Mouse (Mus musculus) neural tube, embryonic 12.5 days (tissue): ENCODE measurements around the gene Cad. TPM values are rescaled to one million over a fixed set of nuclear protein-coding genes. Genes with fewer than 3 reads are reported as not detected.
A peak's percentile ranks its signal among the peaks of the same experiment; 100 is the strongest.

Experiments
- ATAC-seq: fragments of 200-750 bp; cut with Nextera tagmentation; 2 replicates; pipeline ENCODE4 v1.8.0; 2017; ENCODE audit warnings: low read depth, mild to moderate bottlenecking, moderate TSS enrichment, moderate library complexity; ENCODE audit not compliant: low FRiP score
- H3K27ac ChIP-seq: fragments of 300-500 bp; sonication (generic); 2 replicates; pipeline ENCODE4 v1.5.1; 2016
- H3K27me3 ChIP-seq: fragments of 300-500 bp; sonication (generic); replicated peaks from 2 replicates; pipeline ENCODE4 v1.6.1; 2016; ENCODE audit warnings: mild to moderate bottlenecking
- H3K36me3 ChIP-seq: fragments of 300-500 bp; sonication (generic); 2 replicates; pipeline ENCODE4 v1.6.1; 2016; ENCODE audit warnings: mild to moderate bottlenecking
- H3K4me1 ChIP-seq: fragments of 300-500 bp; sonication (generic); 2 replicates; pipeline ENCODE4 v1.6.1; 2016
- H3K4me2 ChIP-seq: fragments of 300-500 bp; sonication (generic); replicated peaks from 2 replicates; pipeline ENCODE4 v1.6.1; 2016; ENCODE audit warnings: mild to moderate bottlenecking
- H3K4me3 ChIP-seq: fragments of 300-500 bp; sonication (generic); 2 replicates; pipeline ENCODE4 v1.5.1; 2016
- H3K9ac ChIP-seq: fragments of 300-500 bp; sonication (generic); 2 replicates; pipeline ENCODE4 v1.6.1; 2016; ENCODE audit warnings: mild to moderate bottlenecking
- H3K9me3 ChIP-seq: fragments of 300-500 bp; sonication (generic); 2 replicates; pipeline ENCODE4 v1.6.1; 2016; ENCODE audit warnings: mild to moderate bottlenecking
- WGBS: fragments of 180-500 bp; shearing (Covaris S2); methylation state at CpG from one replicate; pipeline ENCODE4 v1.1.7; 2016; 5-methylcytosine and 5-hydroxymethylcytosine counted together
- polyA plus RNA-seq: library from polyadenylated mRNA; unstranded; fragments of >200 nt; fragmentation: Nextera tagmentation; extraction: Ambion mirVana; gene quantifications from 2 replicates; pipeline ENCODE4 v1.2.1, GENCODE M21; 2016

Cad gene
- polyA plus RNA-seq, 1 experiment from 2014 or later: 30.1 TPM

DNA sequence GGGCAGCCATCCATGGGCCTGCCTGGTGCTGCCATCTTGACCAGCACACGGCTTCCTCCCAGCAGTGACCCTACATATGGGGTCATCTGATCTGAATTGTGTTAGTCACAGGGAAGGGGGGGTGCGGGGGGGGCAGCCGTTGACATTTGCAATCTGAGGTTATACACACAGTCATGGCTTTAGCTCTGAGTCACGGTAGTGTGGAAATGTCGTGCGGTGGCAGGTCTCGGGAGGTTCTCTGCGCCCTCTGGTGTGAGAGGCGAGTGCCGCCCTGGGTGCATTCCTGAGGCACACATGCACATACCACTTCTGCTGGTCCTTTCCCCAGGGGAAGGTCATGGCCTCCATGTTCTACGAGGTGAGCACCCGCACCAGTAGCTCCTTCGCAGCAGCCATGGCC, 21.8 kb downstream of the Cad start:
- 0 out of 2 replicates have a peak overlapping the region, but pooled peaks have one; percentile 8 for H3K9ac ChIP-seq
- ATAC-seq: no peak
- H3K4me3 ChIP-seq: no peak overlapping the region
- no peaks in the 10 kb centered on the region for H3K4me1 ChIP-seq
- 93% methylated on average over 13 of the region's 13 CpGs for WGBS
- H3K9me3 ChIP-seq: no peaks in the 10 kb centered on the region
- no peak overlapping the region for H3K4me2 ChIP-seq
- peaks cover 78% of the 10 kb centered on the region for H3K36me3 ChIP-seq
- H3K27ac ChIP-seq: no peak overlapping the region
- H3K27me3 ChIP-seq: no peaks in the 10 kb centered on the region

GRCm38 (mm10) chr5:31080059-31080794, 25.6 kb downstream of the Cad start:
- ATAC-seq: no peak
- 90% methylated on average over 13 of the region's 13 CpGs for WGBS
- no peaks in the 10 kb centered on the region for H3K27me3 ChIP-seq
- no peak overlapping the region for H3K27ac ChIP-seq
- H3K36me3 ChIP-seq: peaks cover 40% of the 10 kb centered on the region
- H3K4me3 ChIP-seq: no peak overlapping the region
- H3K4me1 ChIP-seq: peaks cover 17% of the 10 kb centered on the region
- no peak overlapping the region for H3K9ac ChIP-seq
- no peak overlapping the region for H3K4me2 ChIP-seq
- no peaks in the 10 kb centered on the region for H3K9me3 ChIP-seq

DNA sequence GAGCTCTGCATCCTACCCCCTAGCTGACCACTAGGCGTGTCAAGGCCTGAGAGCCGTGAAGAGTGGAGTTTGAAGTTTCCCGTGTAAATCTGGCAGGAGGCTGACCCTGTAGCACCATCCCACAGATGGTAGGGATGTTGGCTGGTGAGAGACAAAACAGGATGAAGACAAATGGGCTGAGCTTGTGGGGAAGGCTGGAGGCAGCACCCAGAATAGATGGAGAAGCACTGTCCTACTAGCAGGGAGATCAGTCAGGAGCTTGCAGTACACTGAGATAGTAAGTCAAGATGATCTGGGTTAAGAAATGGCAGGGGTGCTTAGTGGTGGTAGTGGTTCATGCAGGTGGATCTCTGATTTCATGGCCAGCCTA, 26.2 kb downstream of the Cad start:
- 64% methylated on average over 3 of the region's 3 CpGs for WGBS
- H3K4me3 ChIP-seq: no peak overlapping the region
- H3K9me3 ChIP-seq: no peaks in the 10 kb centered on the region
- peaks cover 17% of the 10 kb centered on the region for H3K4me1 ChIP-seq
- H3K4me2 ChIP-seq: no peak overlapping the region
- ATAC-seq: no peak
- peaks cover 35% of the 10 kb centered on the region for H3K36me3 ChIP-seq
- 0 out of 2 replicates have a peak, but pooled peaks cover 2% of the 10 kb centered on the region for H3K27me3 ChIP-seq
- H3K9ac ChIP-seq: no peak overlapping the region
- no peak overlapping the region for H3K27ac ChIP-seq

DNA sequence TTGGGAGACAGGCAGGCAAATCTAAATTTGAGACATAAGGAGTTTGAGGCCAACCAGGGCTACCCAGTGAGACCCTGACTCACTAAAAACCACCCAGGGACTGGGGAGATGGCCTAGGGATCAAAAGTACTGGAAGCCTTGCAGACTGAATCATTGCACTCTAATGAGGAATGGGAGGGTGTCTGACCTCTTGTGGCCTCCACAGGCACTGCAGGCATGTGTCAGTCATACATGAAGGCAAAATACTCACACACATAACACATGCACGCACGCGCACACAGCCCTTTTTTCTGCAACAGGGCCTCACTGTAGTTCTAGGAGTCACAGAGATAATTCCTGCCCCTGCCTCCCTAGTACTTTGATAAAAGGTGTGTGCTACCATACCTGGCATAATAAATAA, 26.8 kb downstream of the Cad start:
- H3K4me2 ChIP-seq: no peak overlapping the region
- H3K4me3 ChIP-seq: no peak overlapping the region
- no peak for ATAC-seq
- 0 out of 2 replicates have a peak, but pooled peaks cover 7% of the 10 kb centered on the region for H3K27me3 ChIP-seq
- H3K36me3 ChIP-seq: peaks cover 28% of the 10 kb centered on the region
- peaks cover 17% of the 10 kb centered on the region for H3K4me1 ChIP-seq
- H3K9me3 ChIP-seq: no peaks in the 10 kb centered on the region
- 70% methylated on average over 3 of the region's 3 CpGs for WGBS
- no peak overlapping the region for H3K9ac ChIP-seq
- H3K27ac ChIP-seq: no peak overlapping the region

GRCm38 (mm10) chr5:31082355-31082754, 27.8 kb downstream of the Cad start:
- 14% methylated on average over 5 of the region's 5 CpGs for WGBS
- Histone ChIP-seq H3K4me2 (no peak overlapping the region), H3K4me1 (peaks cover 17% of the 10 kb centered on the region), H3K9ac (no peak overlapping the region), H3K27ac (no peak overlapping the region; the same call in 1 of the 2 replicates), H3K36me3 (peaks cover 19% of the 10 kb centered on the region), H3K4me3 (no peak overlapping the region), H3K9me3 (no peaks in the 10 kb centered on the region), H3K27me3 (0 out of 2 replicates have a peak, but pooled peaks cover 7% of the 10 kb centered on the region)
- 0 out of 2 replicates have a peak, but pooled peaks have one; percentile 23 for ATAC-seq

DNA sequence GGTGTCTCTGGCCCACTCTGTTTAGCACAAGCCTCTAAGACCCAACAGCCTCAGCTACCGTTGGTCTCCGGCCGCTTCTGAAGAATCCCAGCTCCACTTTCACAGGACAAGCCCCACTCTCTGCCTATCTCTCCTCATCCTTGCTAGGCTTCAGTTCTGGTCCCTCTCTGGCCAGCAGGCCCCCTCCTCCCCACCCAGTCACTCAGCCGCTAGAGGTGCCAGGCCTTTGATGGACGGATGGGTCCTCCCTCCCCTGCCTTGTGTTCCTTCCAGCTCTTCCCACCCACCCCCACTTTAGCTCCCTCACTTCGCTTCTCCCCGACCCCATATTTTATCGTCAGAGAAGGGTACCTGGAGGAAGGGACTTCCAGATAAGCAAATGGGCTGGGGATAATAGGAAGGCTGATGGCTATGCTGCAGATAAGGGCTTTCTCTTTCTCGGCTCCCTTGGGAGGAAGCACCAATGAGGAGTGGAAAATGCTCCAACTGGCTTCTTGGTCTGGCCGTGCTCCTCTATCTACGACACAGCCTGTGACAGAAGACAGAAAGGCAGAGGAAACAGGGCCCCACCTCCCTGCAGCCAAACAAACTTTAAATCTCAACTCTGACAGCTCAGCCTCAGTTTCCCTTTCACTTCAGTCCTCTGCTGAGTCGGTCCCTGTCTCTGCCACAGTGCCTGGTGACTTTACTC, 28.5 kb downstream of the Cad start:
- Histone ChIP-seq H3K27me3 (peaks cover 11% of the 10 kb centered on the region; the same call in 1 of the 2 replicates), H3K27ac (peak overlapping the region; percentile 50), H3K4me2 (0 out of 2 replicates have a peak overlapping the region, but pooled peaks have one; percentile 22), H3K4me1 (peaks cover 17% of the 10 kb centered on the region), H3K4me3 (no peak overlapping the region), H3K9ac (0 out of 2 replicates have a peak overlapping the region, but pooled peaks have one; percentile 26), H3K9me3 (no peaks in the 10 kb centered on the region), H3K36me3 (peaks cover 12% of the 10 kb centered on the region)
- ATAC-seq: no peak
- WGBS: 49% methylated on average over 12 of the region's 12 CpGs

DNA sequence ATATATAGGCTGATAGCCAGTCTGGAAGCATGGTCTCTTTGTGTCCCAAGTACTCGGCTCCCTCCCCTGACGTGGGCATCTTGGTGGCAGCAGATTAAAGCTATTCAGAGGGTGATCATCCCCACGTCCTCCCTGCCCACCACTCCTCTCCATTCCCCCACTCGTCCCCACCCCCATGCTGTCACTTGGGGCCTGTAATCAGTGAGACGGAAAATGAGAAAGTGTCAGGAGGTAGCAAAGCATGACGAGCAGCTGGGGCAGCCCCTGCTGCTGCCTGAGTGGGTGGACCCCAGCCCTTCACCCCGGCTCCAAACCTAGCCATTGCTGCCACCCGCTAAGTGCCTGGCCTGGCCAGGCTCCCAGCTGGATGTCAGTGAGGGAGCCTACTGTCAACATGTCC, 29.4 kb downstream of the Cad start:
- H3K4me1 ChIP-seq: peaks cover 17% of the 10 kb centered on the region
- peaks cover 3% of the 10 kb centered on the region; the same call in 1 of the 2 replicates for H3K36me3 ChIP-seq
- H3K4me2 ChIP-seq: peak overlapping the region; percentile 22; the same call in 1 of the 2 replicates
- H3K9me3 ChIP-seq: no peaks in the 10 kb centered on the region
- peak; percentile 64 for ATAC-seq
- 8% methylated on average over 8 of the region's 8 CpGs for WGBS
- H3K27ac ChIP-seq: peak overlapping the region; percentile 50; the same call in 1 of the 2 replicates
- no peak overlapping the region for H3K4me3 ChIP-seq
- H3K9ac ChIP-seq: no peak overlapping the region
- H3K27me3 ChIP-seq: peaks cover 19% of the 10 kb centered on the region; the same call in 1 of the 2 replicates

GRCm38 (mm10) chr5:31086606-31087005, 32.0 kb downstream of the Cad start:
- H3K4me2 ChIP-seq: no peak overlapping the region

DNA sequence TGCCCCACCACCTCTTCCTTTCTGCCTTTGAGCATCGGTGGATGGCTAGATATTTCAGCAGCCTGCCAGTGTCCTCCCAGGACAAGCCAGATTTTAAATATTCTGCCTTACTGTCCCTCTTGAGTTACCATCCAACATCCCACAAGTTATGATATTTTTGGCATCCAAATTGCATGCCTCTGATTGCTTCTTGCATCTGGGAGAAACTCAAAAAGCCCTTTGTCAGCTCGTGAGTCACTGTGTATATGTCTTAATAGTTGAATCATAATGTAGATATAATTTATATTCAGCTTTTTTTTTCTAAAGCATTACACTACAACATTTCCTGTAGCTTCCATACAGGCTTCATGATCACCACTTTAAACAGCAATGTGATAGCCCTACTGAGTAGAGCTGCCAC, 32.6 kb downstream of the Cad start:
- H3K27me3 ChIP-seq: peaks cover 50% of the 10 kb centered on the region
- WGBS: 69% methylated on average over 2 of the region's 2 CpGs
- no peaks in the 10 kb centered on the region for H3K9me3 ChIP-seq
- H3K36me3 ChIP-seq: no peaks in the 10 kb centered on the region
- H3K4me2 ChIP-seq: no peak overlapping the region
- no peak for ATAC-seq
- no peak overlapping the region for H3K27ac ChIP-seq
- no peak overlapping the region for H3K9ac ChIP-seq
- peaks cover 18% of the 10 kb centered on the region for H3K4me1 ChIP-seq
- no peak overlapping the region for H3K4me3 ChIP-seq

More at GRCm38 (mm10) chr5:31086606-31087005, 32.0 kb downstream of the Cad start:
- no peaks in the 10 kb centered on the region for H3K36me3 ChIP-seq
- H3K27ac ChIP-seq: no peak overlapping the region
- no peak overlapping the region for H3K4me3 ChIP-seq
- H3K9ac ChIP-seq: peak overlapping the region; percentile 3; the same call in 1 of the 2 replicates
- 31% methylated on average over 7 of the region's 7 CpGs for WGBS
- H3K4me1 ChIP-seq: peaks cover 17% of the 10 kb centered on the region
- H3K9me3 ChIP-seq: no peaks in the 10 kb centered on the region
- H3K27me3 ChIP-seq: peaks cover 45% of the 10 kb centered on the region
- no peak for ATAC-seq

DNA sequence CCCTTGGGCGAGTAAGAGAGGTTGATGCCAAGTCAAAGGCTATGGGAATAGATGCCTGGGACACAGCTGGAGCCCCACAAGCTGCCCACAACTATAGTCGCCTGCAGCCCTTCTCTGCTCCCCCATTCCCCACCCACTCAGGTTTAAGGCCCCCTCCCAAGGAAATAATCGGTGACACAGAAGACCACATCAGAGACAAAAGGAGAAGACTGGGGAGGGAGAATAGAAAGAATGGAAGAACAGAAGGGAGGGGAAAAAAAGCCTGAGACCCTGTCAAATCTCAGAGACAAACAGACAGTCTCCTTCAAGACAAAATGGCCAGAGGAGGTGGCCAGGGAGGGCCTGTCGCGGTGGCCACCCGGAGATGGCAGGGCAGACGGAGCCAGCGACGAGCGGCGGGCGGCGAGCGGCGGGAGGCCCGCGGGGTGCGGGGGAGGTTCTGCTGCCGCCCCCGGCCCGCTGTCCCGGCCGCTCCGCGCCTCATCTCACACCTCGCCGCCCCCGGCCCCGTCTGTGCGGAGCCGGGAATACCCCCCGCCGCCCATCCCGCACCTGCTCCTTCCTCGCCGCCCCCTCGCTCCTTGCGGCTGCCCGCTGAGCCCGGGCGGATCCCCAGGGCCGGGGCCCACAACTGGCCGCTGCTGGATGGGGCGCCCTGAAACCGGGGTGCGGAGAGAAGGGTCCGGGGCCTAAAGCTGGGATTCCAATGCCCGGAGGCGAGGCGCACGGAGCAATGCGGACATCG, 37.8 kb downstream of the Cad start:
- H3K4me1 ChIP-seq: peaks cover 34% of the 10 kb centered on the region
- H3K27ac ChIP-seq: no peak overlapping the region
- WGBS: 1% methylated on average over 50 of the region's 53 CpGs
- no peaks in the 10 kb centered on the region for H3K9me3 ChIP-seq
- peak overlapping the region; percentile 62 for H3K4me2 ChIP-seq
- peak overlapping the region; percentile 77 for H3K9ac ChIP-seq
- no peaks in the 10 kb centered on the region for H3K36me3 ChIP-seq
- peaks cover 96% of the 10 kb centered on the region for H3K27me3 ChIP-seq
- peak overlapping the region; percentile 51 for H3K4me3 ChIP-seq
- no peak for ATAC-seq

DNA sequence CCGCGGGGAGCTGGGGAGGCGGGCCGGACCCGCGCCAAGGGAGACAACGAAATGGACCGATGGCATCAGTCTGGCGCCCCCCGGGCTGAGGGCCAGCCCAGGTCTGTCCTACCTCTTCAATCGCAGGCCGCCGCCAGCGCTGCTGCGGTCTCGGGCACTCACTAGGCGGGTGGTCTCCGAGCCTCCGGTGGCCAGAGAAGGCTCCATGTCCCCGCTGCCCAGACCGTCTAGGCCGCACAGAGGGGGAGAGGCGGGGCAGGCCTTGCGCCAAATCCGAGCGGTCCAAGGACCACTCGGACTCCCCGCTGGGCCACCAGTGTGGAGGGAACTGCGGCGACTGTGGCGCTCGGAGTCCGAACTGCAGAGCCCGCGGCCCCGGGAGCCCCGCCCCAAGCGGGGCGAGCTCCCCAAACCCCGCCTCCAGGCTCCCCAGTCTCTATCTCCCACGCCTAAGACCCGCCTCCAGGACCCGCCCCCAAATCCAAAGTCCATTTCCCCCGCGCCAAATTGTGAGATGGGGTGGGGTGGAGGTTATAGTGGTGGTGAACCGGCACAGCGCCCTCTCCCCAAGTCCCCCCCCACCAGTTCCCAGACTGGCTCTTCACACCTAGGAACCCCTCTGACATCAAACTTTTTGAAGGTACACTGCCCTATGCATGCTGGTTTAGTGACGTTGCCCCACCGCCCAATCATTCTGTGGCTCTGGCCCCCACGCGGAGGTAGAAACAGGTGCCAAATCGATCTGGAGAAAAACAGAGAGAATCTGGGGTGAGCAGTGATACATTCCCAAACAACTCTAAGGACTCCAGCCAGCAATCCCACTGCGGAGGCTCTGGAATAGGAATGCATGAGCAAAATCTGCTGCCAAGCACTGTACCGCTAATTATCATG, 38.8 kb downstream of the Cad start:
- WGBS: under 1% methylated on average over 54 of the region's 54 CpGs
- ATAC-seq: peak; percentile 49

More for the DNA sequence above, 38.8 kb downstream of the Cad start:
- no peaks in the 10 kb centered on the region for H3K9me3 ChIP-seq
- H3K27me3 ChIP-seq: peaks cover 97% of the 10 kb centered on the region
- H3K4me3 ChIP-seq: peak overlapping the region; percentile 51
- no peak overlapping the region for H3K27ac ChIP-seq
- peaks cover 34% of the 10 kb centered on the region for H3K4me1 ChIP-seq
- peak overlapping the region; percentile 62 for H3K4me2 ChIP-seq
- H3K9ac ChIP-seq: peak overlapping the region; percentile 77
- no peaks in the 10 kb centered on the region for H3K36me3 ChIP-seq
